Mouse (Mus musculus) spleen, adult 2 months (tissue): ENCODE data around the gene Gm6657.

Experiments used
- CTCF ChIP-seq: fragments of 200-500 bp; IDR thresholded peaks from 2 replicates; pipeline ENCODE4 v1.5.1; 2011; ENCODE audit warnings: mild to moderate bottlenecking, inconsistent platforms; ENCODE audit not compliant: insufficient read depth, insufficient read length, insufficient replicate concordance; ENCODE audit errors: extremely low read depth
- POLR2A ChIP-seq: fragments of 200-500 bp; IDR thresholded peaks from 2 replicates; pipeline ENCODE4 v1.6.1; 2011; ENCODE audit warnings: low read depth, low read length, inconsistent platforms

DNA sequence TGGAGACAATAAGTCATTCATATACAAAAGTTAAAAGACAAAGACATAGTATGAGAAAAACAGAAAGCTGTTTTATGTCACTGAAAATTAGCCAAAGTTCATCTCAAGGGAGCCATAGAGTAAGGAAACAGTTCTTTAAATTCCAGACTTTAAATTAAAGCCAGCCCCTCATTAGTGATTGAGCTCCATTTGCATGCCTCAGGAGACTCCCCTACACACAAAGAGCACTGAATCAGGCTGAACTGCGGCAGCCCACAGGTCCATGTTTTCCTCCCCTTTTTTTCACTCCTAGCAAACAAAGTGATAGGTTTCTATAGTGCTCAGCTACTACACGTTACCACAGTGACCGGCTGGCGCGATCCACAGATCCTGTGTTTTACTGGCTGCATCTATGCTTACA, 9.6 kb downstream of the Gm6657 start:
- no peak for TF ChIP-seq CTCF
- TF ChIP-seq POLR2A, result no peak
